Mouse (Mus musculus) cerebellum, adult 9-10 months (tissue): ENCODE data around the gene Rpl18a.

Source experiments
- DNase-seq: peaks from one replicate; pipeline ENCODE4 v3.0.0; 2022

Gene Rpl18a

GRCm38 (mm10) chr8:70852595-70853231, 44.5 kb downstream of the Rpl18a start:
- no peak for DNase-seq

GRCm38 (mm10) chr8:70851837-70852236, 45.4 kb downstream of the Rpl18a start:
- no peak for DNase-seq

- DNase-seq: no peak
Observed at GRCm38 (mm10) chr8:70850947-70851346, 46.3 kb downstream of the Rpl18a start.

GRCm38 (mm10) chr8:70850132-70850845, 46.9 kb downstream of the Rpl18a start:
- no peak for DNase-seq

- no peak for DNase-seq
Observed at GRCm38 (mm10) chr8:70849333-70849990, 47.8 kb downstream of the Rpl18a start.

GRCm38 (mm10) chr8:70846371-70847154, 50.6 kb downstream of the Rpl18a start:
- no peak for DNase-seq

GRCm38 (mm10) chr8:70845108-70845507, 52.1 kb downstream of the Rpl18a start:
- no peak for DNase-seq
